Mouse (Mus musculus): ENCODE results near the gene Apoe. TPM values are rescaled to one million over a fixed set of nuclear protein-coding genes. Genes with fewer than 3 reads are reported as not detected.
A peak's percentile ranks its signal among the peaks of the same experiment; 100 is the strongest.

Gene Apoe
- polyA plus RNA-seq, 1 experiment from 2014 or later, result 627 TPM

DNA sequence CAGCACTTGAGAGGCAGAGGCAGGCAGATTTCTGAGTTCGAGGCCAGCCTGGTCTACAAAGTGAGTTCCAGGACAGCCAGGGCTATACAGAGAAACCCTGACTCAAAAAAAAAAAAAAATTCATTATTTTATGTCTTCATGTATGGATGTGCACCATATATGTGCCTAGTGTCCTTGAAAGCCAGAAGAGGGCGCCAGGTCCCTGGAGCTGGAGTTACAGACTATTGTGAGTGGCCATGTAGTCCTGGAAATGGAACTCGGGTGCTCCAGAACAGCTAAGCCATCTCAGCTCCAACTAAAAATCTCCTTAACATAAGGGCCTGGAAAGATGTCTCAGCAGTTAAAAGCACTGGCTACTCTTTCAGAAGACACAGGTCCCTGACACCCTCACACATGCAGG, 32.2 kb downstream of the Apoe start:
- peak; percentile 23 for DNase-seq (ENCODE audit: low spot score)

DNA sequence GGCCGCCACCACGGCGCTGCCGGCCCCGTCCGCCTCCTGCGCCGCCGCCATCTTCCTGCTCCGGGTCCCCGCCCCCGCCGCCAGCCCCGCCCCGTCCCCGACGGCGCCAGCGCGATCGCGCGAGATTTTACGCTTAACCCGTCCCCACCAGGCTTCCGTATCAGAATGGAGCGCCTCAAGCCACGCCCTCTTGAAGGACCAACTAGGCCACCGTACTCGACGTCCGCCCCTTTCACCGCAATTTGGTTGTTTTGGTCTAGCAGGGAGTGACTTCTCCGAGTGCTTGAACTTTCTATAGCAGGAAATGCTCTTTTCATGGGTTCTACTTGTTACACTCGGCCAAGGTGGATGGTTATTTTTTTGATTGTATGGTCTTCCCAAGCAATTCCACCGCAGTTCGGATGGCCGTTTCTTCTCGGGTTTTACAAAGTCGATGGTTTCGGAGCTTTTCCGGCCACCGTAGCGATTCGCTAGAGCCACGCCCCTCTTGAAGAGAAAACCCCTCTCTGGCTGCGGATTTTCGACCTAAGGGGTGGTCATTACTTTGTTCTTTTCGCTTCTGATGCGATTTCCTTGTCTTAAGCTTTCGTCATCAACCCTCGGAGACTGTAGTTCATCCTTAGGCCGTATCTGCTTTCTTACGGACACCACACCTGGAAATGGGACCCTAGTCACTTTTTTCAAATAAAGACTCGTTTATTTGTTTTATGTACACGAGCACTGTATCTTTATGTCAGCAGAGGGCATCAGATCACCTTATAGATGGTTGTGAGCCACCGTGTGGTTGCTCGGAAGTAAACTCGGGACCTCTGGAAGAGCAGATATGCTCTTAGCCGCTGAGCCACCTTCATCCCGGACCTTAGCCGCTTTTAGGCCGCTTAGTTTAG, 33.8 kb downstream of the Apoe start, which contains the start of gene Clptm1:
Gene Clptm1, minus strand, starts transcription at position 79 of the 887 bp plus-strand sequence.
- DNase-seq (ENCODE audit: low spot score), result peak; percentile 99

DNA sequence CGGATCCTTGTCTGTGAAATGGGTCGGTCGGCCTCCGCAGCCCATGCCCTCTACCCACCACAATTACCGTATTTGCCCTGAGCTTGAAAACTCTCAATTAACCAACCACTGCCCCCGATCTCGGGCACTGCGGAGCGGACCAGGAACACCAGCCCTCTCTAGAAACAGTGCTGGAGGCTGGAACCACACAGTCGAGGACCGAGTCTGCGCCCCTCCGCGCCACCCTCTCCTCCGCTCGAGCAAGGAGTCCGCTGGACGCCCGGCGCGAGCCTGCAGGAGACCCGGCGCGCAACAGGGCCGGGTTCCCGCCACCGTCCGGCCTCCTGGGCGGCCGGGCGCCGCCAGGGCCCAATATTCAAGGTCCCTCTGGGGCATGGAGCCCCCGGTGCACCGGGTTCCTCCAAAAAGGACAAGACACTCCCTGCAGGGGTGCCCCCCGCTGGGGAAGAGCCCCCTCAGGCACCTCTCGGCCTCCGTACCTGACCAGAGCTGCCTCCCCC, 34.5 kb downstream of the Apoe start:
- no peak for DNase-seq (ENCODE audit: low spot score)

DNA sequence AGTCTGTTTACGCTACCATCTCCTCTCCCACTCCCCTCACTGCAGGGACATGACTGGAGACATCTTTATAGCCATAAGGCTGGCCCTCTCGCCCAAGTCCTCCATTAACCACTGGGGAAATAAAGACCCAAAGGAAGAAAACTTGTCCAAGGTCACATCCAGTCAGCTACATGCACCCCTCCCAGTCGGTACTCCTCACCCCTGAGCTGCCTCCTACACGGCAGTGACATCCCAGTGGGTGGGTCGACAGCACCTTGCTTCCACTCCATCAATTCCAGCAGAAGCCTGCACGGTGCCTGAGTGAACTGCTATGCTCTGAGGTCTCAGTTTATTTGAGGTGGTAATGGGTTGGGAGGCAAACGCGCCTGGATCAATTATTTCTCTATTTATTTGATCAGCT, 35.0 kb downstream of the Apoe start:
- no peak for DNase-seq (ENCODE audit: low spot score)

GRCm38 (mm10) chr7:19652614-19653013, 46.4 kb downstream of the Apoe start:
- DNase-seq (ENCODE audit: low spot score), result no peak

DNA sequence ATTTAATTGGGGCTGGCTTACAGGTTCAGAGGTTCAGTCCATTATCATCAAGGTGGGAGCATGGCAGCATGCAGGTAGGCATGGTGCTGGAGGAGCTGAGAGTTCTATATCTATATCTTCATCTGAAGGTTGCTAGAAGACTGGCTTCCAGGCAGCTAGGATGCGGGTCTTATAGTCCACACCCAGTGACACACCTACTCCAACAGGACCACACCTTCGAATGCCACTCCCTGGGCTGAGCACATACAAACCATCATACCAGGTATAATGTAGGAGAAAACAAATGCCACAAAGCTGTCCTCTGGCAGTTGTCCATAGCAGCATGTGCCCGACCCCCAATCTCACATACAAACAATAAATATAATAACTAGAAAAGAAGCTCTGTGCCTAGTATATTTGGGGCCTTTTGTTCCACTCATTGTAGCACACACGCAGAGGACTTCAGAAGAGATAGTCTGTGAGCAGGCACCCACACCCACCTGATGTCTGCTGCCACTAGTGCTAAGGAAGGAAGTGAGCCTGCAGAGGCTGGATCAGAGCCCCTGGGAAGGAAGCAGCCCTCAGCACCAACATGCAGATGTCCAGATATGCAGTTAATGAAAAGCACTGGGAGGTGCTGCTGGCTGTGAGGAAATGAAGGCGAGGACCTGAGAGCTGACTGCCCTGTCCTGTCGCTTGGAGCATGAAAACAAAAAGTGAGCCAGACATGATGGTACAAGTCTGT, 47.8 kb downstream of the Apoe start:
- DNase-seq (ENCODE audit: low spot score), result no peak

Other genes starting within 250 kb of the Apoe start
- gene Mark4, start 240.4 kb downstream of the Apoe start, polyA plus RNA-seq (2015; fragmentation: Nextera tagmentation; extraction: Ambion mirVana), result 6.7 and 9.0 TPM in 2 replicates
- 0.74 and 0.78 TPM in 2 replicates for gene Exoc3l2, start 235.9 kb downstream of the Apoe start, polyA plus RNA-seq (2015; fragmentation: Nextera tagmentation; extraction: Ambion mirVana)
- gene Bloc1s3, start 190.8 kb downstream of the Apoe start, polyA plus RNA-seq (2015; fragmentation: Nextera tagmentation; extraction: Ambion mirVana), result 2.7 and 4.0 TPM in 2 replicates
- gene Trappc6a, start 190.8 kb downstream of the Apoe start, polyA plus RNA-seq (2015; fragmentation: Nextera tagmentation; extraction: Ambion mirVana), result 86.5 and 92.5 TPM in 2 replicates
- 0.24 and 0.42 TPM in 2 replicates for gene Nkpd1, start 181.3 kb downstream of the Apoe start, polyA plus RNA-seq (2015; fragmentation: Nextera tagmentation; extraction: Ambion mirVana)
- 11.7 and 15.6 TPM in 2 replicates for gene Ppp1r37, start 136.1 kb downstream of the Apoe start, polyA plus RNA-seq (2015; fragmentation: Nextera tagmentation; extraction: Ambion mirVana)
- gene Zfp296, start 121.9 kb downstream of the Apoe start, polyA plus RNA-seq (2015; fragmentation: Nextera tagmentation; extraction: Ambion mirVana), result 1.5 and 2.0 TPM in 2 replicates
- gene Gemin7, start 121.6 kb downstream of the Apoe start, polyA plus RNA-seq (2015; fragmentation: Nextera tagmentation; extraction: Ambion mirVana), result 133 and 134 TPM in 2 replicates
- gene Clasrp, start 94.7 kb downstream of the Apoe start, polyA plus RNA-seq (2015; fragmentation: Nextera tagmentation; extraction: Ambion mirVana), result 35.2 and 41.3 TPM in 2 replicates
- 37.2 and 38.0 TPM in 2 replicates for gene Relb, start 69.8 kb downstream of the Apoe start, polyA plus RNA-seq (2015; fragmentation: Nextera tagmentation; extraction: Ambion mirVana)
- 57.5 and 66.6 TPM in 2 replicates for gene Clptm1, start 34.2 kb downstream of the Apoe start, polyA plus RNA-seq (2015; fragmentation: Nextera tagmentation; extraction: Ambion mirVana)
- 3.4 and 3.8 TPM in 2 replicates for gene Apoc2, start 21.2 kb downstream of the Apoe start, polyA plus RNA-seq (2015; fragmentation: Nextera tagmentation; extraction: Ambion mirVana)
- gene Gm44805, start 17.8 kb downstream of the Apoe start, polyA plus RNA-seq (2015; fragmentation: Nextera tagmentation; extraction: Ambion mirVana), result 0.59 TPM in 1 of 2 replicates, not detected in the other
- gene Apoc4, start 17.7 kb downstream of the Apoe start, polyA plus RNA-seq (2015; fragmentation: Nextera tagmentation; extraction: Ambion mirVana), result 0.29 and 0.75 TPM in 2 replicates
- 21.1 and 21.3 TPM in 2 replicates for gene Apoc1, start 6.5 kb downstream of the Apoe start, polyA plus RNA-seq (2015; fragmentation: Nextera tagmentation; extraction: Ambion mirVana)
- 132 and 140 TPM in 2 replicates for gene Tomm40, start 16.2 kb upstream of the Apoe start, polyA plus RNA-seq (2015; fragmentation: Nextera tagmentation; extraction: Ambion mirVana)
- gene Nectin2, start 51.3 kb upstream of the Apoe start, polyA plus RNA-seq (2015; fragmentation: Nextera tagmentation; extraction: Ambion mirVana), result 7.0 and 7.1 TPM in 2 replicates
- gene Bcam, start 71.8 kb upstream of the Apoe start, polyA plus RNA-seq (2015; fragmentation: Nextera tagmentation; extraction: Ambion mirVana), result 29.7 and 30.9 TPM in 2 replicates
- gene Cblc, start 97.6 kb upstream of the Apoe start, polyA plus RNA-seq (2015; fragmentation: Nextera tagmentation; extraction: Ambion mirVana), result 2.6 and 4.2 TPM in 2 replicates
- gene Bcl3, start 123.6 kb upstream of the Apoe start, polyA plus RNA-seq (2015; fragmentation: Nextera tagmentation; extraction: Ambion mirVana), result 9.5 and 13.1 TPM in 2 replicates
- gene Gm19345, start 152.8 kb upstream of the Apoe start, polyA plus RNA-seq (2015; fragmentation: Nextera tagmentation; extraction: Ambion mirVana), result not detected in 2 replicates
- gene Ceacam16, start 162.1 kb upstream of the Apoe start, polyA plus RNA-seq (2015; fragmentation: Nextera tagmentation; extraction: Ambion mirVana), result 0.46 and 0.59 TPM in 2 replicates
- gene Ceacam19, start 188.8 kb upstream of the Apoe start, polyA plus RNA-seq (2015; fragmentation: Nextera tagmentation; extraction: Ambion mirVana), result 0.10 and 0.14 TPM in 2 replicates
- 33.7 and 52.4 TPM in 2 replicates for gene Pvr, start 222.0 kb upstream of the Apoe start, polyA plus RNA-seq (2015; fragmentation: Nextera tagmentation; extraction: Ambion mirVana)

Data from thymus, postnatal 0 days (tissue).